Mouse (Mus musculus) liver, embryonic 11.5 days (tissue): ENCODE data around the gene Terf2. TPM values are rescaled to one million over a fixed set of nuclear protein-coding genes. Genes with fewer than 3 reads are reported as not detected.

ENCODE experiments used
- microRNA-seq: library from miRNA; unstranded; fragments of <30 nt; microRNA quantifications from one replicate; pipeline ENCODE4, GENCODE M21; 2017; ENCODE audit warnings: borderline number of aligned reads
- polyA plus RNA-seq: library from polyadenylated mRNA; unstranded; fragments of >200 nt; fragmentation: Nextera tagmentation; extraction: Ambion mirVana; gene quantifications from 2 replicates; pipeline ENCODE4 v1.2.1, GENCODE M21; 2014

Gene Terf2
- polyA plus RNA-seq, 1 experiment from 2014 or later: 11.3 TPM

Small RNAs within 50 kb of the gene (microRNA-seq; reads per million reads assigned to microRNA genes)
- 4.6 reads per million, percentile 11 among the genes with 10 or more reads in this experiment for gene Mir7075

Other genes with a start within 250 kb of the Terf2 start
- 0.07 and 0.09 TPM in 2 replicates for gene Has3, start 226.3 kb downstream of the Terf2 start, polyA plus RNA-seq
- 111 and 120 TPM in 2 replicates for gene Utp4, start 202.9 kb downstream of the Terf2 start, polyA plus RNA-seq
- gene Sntb2, start 160.8 kb downstream of the Terf2 start, polyA plus RNA-seq: 4.2 and 4.9 TPM in 2 replicates
- gene Vps4a, start 65.3 kb downstream of the Terf2 start, polyA plus RNA-seq: 49.8 and 52.4 TPM in 2 replicates
- gene Pdf, start 47.9 kb downstream of the Terf2 start, polyA plus RNA-seq: 44.9 and 45.5 TPM in 2 replicates
- gene Cog8, start 39.9 kb downstream of the Terf2 start, polyA plus RNA-seq: 40.4 and 40.6 TPM in 2 replicates
- gene Nip7, start 39.7 kb downstream of the Terf2 start, polyA plus RNA-seq: 131 and 132 TPM in 2 replicates
- gene Tmed6, start 30.9 kb downstream of the Terf2 start, polyA plus RNA-seq: 4.8 and 5.9 TPM in 2 replicates
- gene Cyb5b, start 54.1 kb upstream of the Terf2 start, polyA plus RNA-seq: 77.1 and 85.4 TPM in 2 replicates
- 6.2 and 8.2 TPM in 2 replicates for gene Nfat5, start 196.9 kb upstream of the Terf2 start, polyA plus RNA-seq